Mouse (Mus musculus): ENCODE data around the gene Uqcrc1. TPM values are rescaled to one million over a fixed set of nuclear protein-coding genes. Genes with fewer than 3 reads are reported as not detected.
A peak's percentile ranks its signal among the peaks of the same experiment; 100 is the strongest.

Uqcrc1 gene
- polyA plus RNA-seq (2015; fragmentation: Nextera tagmentation; extraction: Ambion mirVana), result 480 and 488 TPM in 2 replicates

GRCm38 (mm10) chr9:108936418-108937364 is at the start of gene Uqcrc1:
TSS of gene Uqcrc1 (plus strand) at chr9:108936633.
- peak within 1 kb of the TSS; percentile 82 for H3K27ac ChIP-seq (replicated peaks)
- peaks cover 10% of the 10 kb centered on the region for H3K4me1 ChIP-seq (replicated peaks)
- peaks cover 28% of the 10 kb centered on the region for H3K36me3 ChIP-seq
- peak within 1 kb of the TSS; percentile 82 for H3K4me2 ChIP-seq
- no peaks in the 10 kb centered on the region for H3K9me3 ChIP-seq
- no peaks in the 10 kb centered on the region for H3K27me3 ChIP-seq
- H3K9ac ChIP-seq, result peak within 1 kb of the TSS; percentile 97
- ATAC-seq (ENCODE audit: low FRiP score, low read depth), result peak; percentile 92
- WGBS, result 1% methylated on average over 58 of the region's 58 CpGs
- peak within 1 kb of the TSS; percentile 93 for H3K4me3 ChIP-seq

GRCm38 (mm10) chr9:108912308-108912707 is 24.1 kb upstream of the Uqcrc1 start:
- no peak overlapping the region for H3K4me3 ChIP-seq
- no peaks in the 10 kb centered on the region for H3K9me3 ChIP-seq
- no peaks in the 10 kb centered on the region for H3K4me1 ChIP-seq (replicated peaks)
- WGBS, result 74% methylated on average over 6 of the region's 6 CpGs
- no peak overlapping the region for H3K9ac ChIP-seq
- no peak overlapping the region for H3K4me2 ChIP-seq
- H3K36me3 ChIP-seq, result no peaks in the 10 kb centered on the region
- no peaks in the 10 kb centered on the region for H3K27me3 ChIP-seq
- ATAC-seq (ENCODE audit: low FRiP score, low read depth), result no peak
- H3K27ac ChIP-seq (replicated peaks), result no peak overlapping the region

GRCm38 (mm10) chr9:108913161-108913560 is 23.3 kb upstream of the Uqcrc1 start:
- Histone ChIP-seq H3K4me2 (no peak overlapping the region), H3K9ac (no peak overlapping the region), H3K9me3 (no peaks in the 10 kb centered on the region), H3K27ac (replicated peaks) (no peak overlapping the region), H3K4me3 (no peak overlapping the region), H3K27me3 (no peaks in the 10 kb centered on the region), H3K4me1 (replicated peaks) (no peaks in the 10 kb centered on the region), H3K36me3 (no peaks in the 10 kb centered on the region)
- ATAC-seq (ENCODE audit: low FRiP score, low read depth), result no peak
- 91% methylated on average over 7 of the region's 7 CpGs for WGBS

- no peak overlapping the region for H3K27ac ChIP-seq (replicated peaks)
- H3K4me3 ChIP-seq, result no peak overlapping the region
- H3K4me1 ChIP-seq (replicated peaks), result no peaks in the 10 kb centered on the region
- no peak for ATAC-seq (ENCODE audit: low FRiP score, low read depth)
- H3K36me3 ChIP-seq, result no peaks in the 10 kb centered on the region
- WGBS, result 57% methylated on average over 10 of the region's 10 CpGs
- H3K9me3 ChIP-seq, result no peaks in the 10 kb centered on the region
- no peaks in the 10 kb centered on the region for H3K27me3 ChIP-seq
- no peak overlapping the region for H3K9ac ChIP-seq
- H3K4me2 ChIP-seq, result no peak overlapping the region
Observed at GRCm38 (mm10) chr9:108913621-108914020, 22.8 kb upstream of the Uqcrc1 start.

- WGBS, result 52% methylated on average over 6 of the region's 6 CpGs
- Histone ChIP-seq H3K4me3 (no peak within 1 kb of the TSS), H3K27ac (replicated peaks) (no peak within 1 kb of the TSS), H3K4me2 (no peak within 1 kb of the TSS), H3K4me1 (replicated peaks) (no peaks in the 10 kb centered on the region), H3K27me3 (no peaks in the 10 kb centered on the region), H3K36me3 (no peaks in the 10 kb centered on the region), H3K9me3 (no peaks in the 10 kb centered on the region), H3K9ac (no peak within 1 kb of the TSS)
- ATAC-seq (ENCODE audit: low FRiP score, low read depth), result peak; percentile 92
Observed at GRCm38 (mm10) chr9:108914491-108914890, 21.9 kb upstream of the Uqcrc1 start, which contains the start of gene Tmem89. TSS of gene Tmem89 (plus strand) at chr9:108914619.

GRCm38 (mm10) chr9:108925897-108926296 is 10.5 kb upstream of the Uqcrc1 start:
- Histone ChIP-seq H3K9ac (no peak overlapping the region), H3K27me3 (no peaks in the 10 kb centered on the region), H3K9me3 (no peaks in the 10 kb centered on the region), H3K36me3 (no peaks in the 10 kb centered on the region), H3K4me1 (replicated peaks) (no peaks in the 10 kb centered on the region), H3K4me3 (no peak overlapping the region), H3K4me2 (no peak overlapping the region), H3K27ac (replicated peaks) (no peak overlapping the region)
- 82% methylated on average over 8 of the region's 8 CpGs for WGBS
- ATAC-seq (ENCODE audit: low FRiP score, low read depth), result no peak

GRCm38 (mm10) chr9:108928424-108928823 is 8.0 kb upstream of the Uqcrc1 start:
- 89% methylated on average over 3 of the region's 3 CpGs for WGBS
- H3K9ac ChIP-seq, result no peak overlapping the region
- H3K36me3 ChIP-seq, result no peaks in the 10 kb centered on the region
- H3K4me1 ChIP-seq (replicated peaks), result no peaks in the 10 kb centered on the region
- no peak overlapping the region for H3K27ac ChIP-seq (replicated peaks)
- H3K4me2 ChIP-seq, result no peak overlapping the region
- no peak for ATAC-seq (ENCODE audit: low FRiP score, low read depth)
- H3K9me3 ChIP-seq, result no peaks in the 10 kb centered on the region
- no peak overlapping the region for H3K4me3 ChIP-seq
- H3K27me3 ChIP-seq, result no peaks in the 10 kb centered on the region

GRCm38 (mm10) chr9:108935991-108936390 is 442 bp upstream of the Uqcrc1 start:
- Histone ChIP-seq H3K27me3 (no peaks in the 10 kb centered on the region), H3K27ac (replicated peaks) (no peak overlapping the region), H3K4me2 (peak overlapping the region; percentile 44), H3K4me1 (replicated peaks) (peaks cover 10% of the 10 kb centered on the region), H3K36me3 (peaks cover 22% of the 10 kb centered on the region), H3K9ac (0 out of 2 replicates have a peak overlapping the region, but pooled peaks have one; percentile 0), H3K4me3 (peak overlapping the region; percentile 93), H3K9me3 (no peaks in the 10 kb centered on the region)
- 20% methylated on average over 3 of the region's 3 CpGs for WGBS
- 0 out of 2 replicates have a peak, but pooled peaks have one; percentile 10 for ATAC-seq (ENCODE audit: low FRiP score, low read depth)

GRCm38 (mm10) chr9:108945111-108945510 is 8.7 kb downstream of the Uqcrc1 start:
- H3K9me3 ChIP-seq, result no peaks in the 10 kb centered on the region
- H3K4me1 ChIP-seq (replicated peaks), result no peaks in the 10 kb centered on the region
- ATAC-seq (ENCODE audit: low FRiP score, low read depth), result no peak
- peaks cover 81% of the 10 kb centered on the region for H3K36me3 ChIP-seq
- 85% methylated on average over 9 of the region's 9 CpGs for WGBS
- no peak overlapping the region for H3K4me2 ChIP-seq
- H3K27ac ChIP-seq (replicated peaks), result no peak overlapping the region
- no peak overlapping the region for H3K4me3 ChIP-seq
- no peaks in the 10 kb centered on the region for H3K27me3 ChIP-seq
- H3K9ac ChIP-seq, result no peak overlapping the region

GRCm38 (mm10) chr9:108945608-108946007 is 9.2 kb downstream of the Uqcrc1 start:
- Histone ChIP-seq H3K4me1 (replicated peaks) (no peaks in the 10 kb centered on the region), H3K4me3 (no peak overlapping the region), H3K36me3 (peaks cover 82% of the 10 kb centered on the region), H3K27ac (replicated peaks) (no peak overlapping the region), H3K4me2 (no peak overlapping the region), H3K27me3 (no peaks in the 10 kb centered on the region), H3K9ac (no peak overlapping the region), H3K9me3 (no peaks in the 10 kb centered on the region)
- no peak for ATAC-seq (ENCODE audit: low FRiP score, low read depth)
- 91% methylated on average over 5 of the region's 5 CpGs for WGBS

- Histone ChIP-seq H3K9me3 (no peaks in the 10 kb centered on the region), H3K4me2 (no peak overlapping the region), H3K9ac (no peak overlapping the region), H3K4me3 (no peak overlapping the region), H3K36me3 (peaks cover 56% of the 10 kb centered on the region), H3K27me3 (peaks cover 24% of the 10 kb centered on the region), H3K27ac (replicated peaks) (peak overlapping the region; percentile 27; the same call in 1 of the 2 replicates), H3K4me1 (replicated peaks) (no peaks in the 10 kb centered on the region)
- no peak for ATAC-seq (ENCODE audit: low FRiP score, low read depth)
- WGBS, result 90% methylated on average over 13 of the region's 13 CpGs
Observed at GRCm38 (mm10) chr9:108949231-108949966, 13.0 kb downstream of the Uqcrc1 start.

Measured in hindbrain, embryonic 15.5 days (tissue).